Mouse (Mus musculus) megakaryocyte progenitor cell, adult 5-6 weeks (primary cell): ENCODE data around the gene Htatsf1. TPM values are rescaled to one million over a fixed set of nuclear protein-coding genes. Genes with fewer than 3 reads are reported as not detected.

Experiments used
- ATAC-seq: replicated peaks from 2 replicates; pipeline ENCODE4 v1.8.0; 2016; ENCODE audit warnings: mild to moderate bottlenecking, moderate TSS enrichment, inconsistent platforms; ENCODE audit not compliant: poor library complexity
- total RNA-seq, 2 experiments: library from RNA; stranded (forward) in 1 of 2; stranded (reverse) in 1 of 2; fragments of 157-497, 149-512 nt in 1 of 2; fragments of 200-1000 nt in 1 of 2; gene quantifications; 2 replicates each; pipeline versions ENCODE4 v1.2.3 to v1.2.4; 2015 to 2017

Gene Htatsf1
- total RNA-seq (2015) (48.9 and 56.2 TPM in 2 replicates), total RNA-seq (2017) (73.3 and 81.0 TPM in 2 replicates)

GRCm38 (mm10) chrX:57053174-57053992, at the start of gene Htatsf1:
TSS of gene Htatsf1 (plus strand) at chrX:57053583.
- peak; percentile 93 for ATAC-seq

DNA sequence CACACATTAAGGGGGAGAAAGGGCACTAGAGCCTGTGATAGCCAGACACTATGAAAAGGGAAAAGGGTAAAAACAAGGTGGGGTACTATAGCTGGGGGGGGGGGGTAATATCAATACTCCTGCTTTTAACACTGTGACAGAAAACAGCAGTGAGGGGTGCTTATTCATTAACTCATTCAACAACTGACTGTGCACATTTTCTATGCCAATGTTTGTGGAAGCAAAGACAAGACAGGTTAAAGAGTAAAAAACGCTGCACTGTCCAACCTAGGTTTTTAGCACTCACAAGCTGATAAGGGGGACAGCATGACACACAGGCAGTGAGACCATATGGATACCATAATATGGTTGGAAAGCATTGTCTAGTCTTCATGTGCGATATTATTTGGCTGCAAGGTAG, 40.5 kb upstream of the Htatsf1 start:
- no peak for ATAC-seq

GRCm38 (mm10) chrX:57042774-57043173, 10.6 kb upstream of the Htatsf1 start, which contains the start of gene Brs3:
TSS of gene Brs3 (plus strand) at chrX:57043074.
- no peak for ATAC-seq

DNA sequence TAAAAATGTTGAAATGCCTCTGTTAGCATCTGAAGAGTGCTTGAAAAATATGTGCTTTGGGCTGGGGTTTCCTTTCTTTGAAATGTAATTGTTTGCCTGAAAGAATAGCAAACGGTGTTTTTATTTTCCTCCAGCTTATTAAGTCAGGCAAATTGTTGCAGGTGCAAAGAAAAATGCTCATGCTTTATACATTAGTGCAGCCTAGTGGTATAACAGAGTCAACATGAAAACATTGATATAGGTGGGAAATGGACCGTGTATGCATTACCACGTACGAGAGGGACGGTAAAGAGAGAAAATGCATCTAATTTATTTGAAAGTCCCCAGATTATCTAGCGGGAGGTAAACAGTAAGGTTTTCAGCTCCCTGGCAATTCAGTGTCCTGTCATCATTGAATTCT, 9.5 kb upstream of the Htatsf1 start:
- ATAC-seq = no peak

DNA sequence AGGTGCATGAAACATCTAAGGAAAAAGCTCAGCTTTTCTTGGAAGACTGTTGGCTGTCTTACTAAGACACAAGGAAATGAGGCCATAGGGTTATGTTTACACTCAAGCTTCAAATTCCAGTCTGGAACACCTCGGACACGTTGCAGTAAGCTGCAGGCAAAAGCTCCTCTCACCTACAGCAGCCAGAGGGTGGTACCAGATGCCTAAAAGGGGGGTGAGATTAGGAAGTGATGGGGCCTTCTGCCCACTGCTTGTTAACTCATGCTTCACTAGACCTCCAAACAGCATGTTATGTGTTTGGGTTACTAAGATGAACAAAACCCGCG, 572 bp upstream of the Htatsf1 start:
- ATAC-seq = peak; percentile 30; the same call in 1 of the 2 replicates

DNA sequence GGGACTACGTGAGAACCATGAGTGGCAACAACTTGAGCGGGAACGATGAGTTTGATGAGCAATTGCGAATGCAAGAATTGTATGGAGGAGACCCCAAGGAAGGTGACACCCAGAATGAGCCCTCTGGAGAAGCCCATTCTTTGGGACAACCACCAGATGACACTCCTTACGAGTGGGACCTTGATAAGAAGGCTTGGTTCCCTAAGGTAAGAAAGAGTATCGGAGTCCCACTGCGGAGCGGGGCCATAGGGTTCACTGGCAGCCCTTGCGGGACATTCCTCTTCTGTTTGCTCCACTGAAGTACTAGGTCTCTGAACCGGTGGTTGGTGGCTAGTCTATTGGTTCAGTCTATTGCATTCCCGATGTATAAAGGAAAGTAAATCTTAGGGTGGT, 606 bp downstream of the Htatsf1 start:
- ATAC-seq = peak; percentile 4; the same call in 1 of the 2 replicates

- no peak for ATAC-seq
Observed at GRCm38 (mm10) chrX:57081496-57081895, 28.1 kb downstream of the Htatsf1 start.

DNA sequence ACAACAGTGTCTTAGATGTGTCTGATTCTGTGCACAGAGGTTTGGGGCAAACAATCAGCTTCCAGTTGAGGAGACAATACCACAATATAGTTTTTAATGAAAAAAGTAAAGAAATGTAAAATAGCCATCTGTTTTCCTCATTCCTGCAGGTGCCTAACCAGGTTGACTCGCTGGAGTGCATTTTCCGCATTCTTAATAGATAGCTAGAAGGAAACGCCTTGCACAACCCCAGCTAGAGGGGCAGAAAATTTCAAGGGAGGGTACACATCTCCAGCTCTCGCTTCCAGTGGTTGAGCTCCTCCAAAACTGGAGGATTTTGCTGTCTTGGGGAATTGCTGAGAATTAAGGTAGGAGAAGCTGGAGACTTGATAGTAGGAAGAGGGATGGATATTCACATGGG, 34.4 kb downstream of the Htatsf1 start, which contains the start of gene Vgll1:
Gene Vgll1 (plus strand): TSS at position 301 of the 400 bp plus-strand sequence.
- ATAC-seq = no peak

DNA sequence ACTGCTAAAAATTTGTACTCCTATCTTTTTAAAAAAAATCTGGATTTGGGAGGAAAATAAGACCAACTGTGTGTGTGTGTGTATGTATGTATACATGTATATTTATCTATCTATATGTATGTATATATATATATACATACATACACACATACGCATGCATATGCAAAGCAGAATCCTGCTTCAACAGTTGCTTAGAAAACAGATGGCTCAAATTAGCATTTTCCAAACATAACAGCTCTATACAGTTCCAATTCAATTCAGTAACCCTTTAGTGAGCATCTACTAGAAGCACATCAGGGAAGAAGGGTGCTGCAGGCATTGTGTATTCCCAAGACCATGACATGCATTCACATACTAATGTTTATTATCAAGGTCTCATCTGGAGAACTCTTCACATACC, 50.0 kb downstream of the Htatsf1 start:
- ATAC-seq = no peak

DNA sequence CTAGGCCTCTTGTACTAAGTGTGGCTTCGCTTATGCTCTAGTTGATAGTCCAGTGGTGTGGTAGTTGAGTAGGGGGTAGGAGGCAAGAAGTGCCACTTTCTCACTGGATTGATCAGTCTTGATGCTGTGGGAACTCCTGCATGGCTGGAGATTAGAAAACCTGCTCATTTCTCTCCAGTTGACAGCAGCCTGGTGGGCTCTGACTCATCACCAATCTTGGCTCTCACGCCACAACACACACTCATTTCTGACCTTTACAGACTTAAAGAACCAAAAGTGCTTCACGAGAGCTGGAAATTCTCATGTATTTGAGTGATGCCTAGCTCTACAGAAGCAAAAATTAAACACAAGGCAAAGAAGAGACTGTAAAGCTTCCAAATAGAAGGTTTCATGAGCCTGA, 53.6 kb downstream of the Htatsf1 start:
- ATAC-seq = no peak

Other genes starting within 250 kb of the Htatsf1 start
- gene Map7d3, start 231.3 kb upstream of the Htatsf1 start, total RNA-seq (2015) = 10.3 and 11.3 TPM in 2 replicates
- gene Map7d3, start 231.3 kb upstream of the Htatsf1 start, total RNA-seq (2017) = 3.1 and 4.4 TPM in 2 replicates
- gene Adgrg4, start 183.4 kb upstream of the Htatsf1 start, total RNA-seq (2015) = 0.02 TPM in 1 of 2 replicates, not detected in the other
- gene Adgrg4, start 183.4 kb upstream of the Htatsf1 start, total RNA-seq (2017) = 0.03 TPM in 1 of 2 replicates, not detected in the other
- gene Brs3, start 10.5 kb upstream of the Htatsf1 start, total RNA-seq (2015) = not detected in 2 replicates
- gene Brs3, start 10.5 kb upstream of the Htatsf1 start, total RNA-seq (2017) = not detected in 2 replicates
- not detected in 2 replicates for gene Vgll1, start 34.5 kb downstream of the Htatsf1 start, total RNA-seq (2015)
- not detected in 2 replicates for gene Vgll1, start 34.5 kb downstream of the Htatsf1 start, total RNA-seq (2017)
- not detected in 2 replicates for gene Cd40lg, start 158.6 kb downstream of the Htatsf1 start, total RNA-seq (2015)
- gene Cd40lg, start 158.6 kb downstream of the Htatsf1 start, total RNA-seq (2017) = not detected in 2 replicates